In genomic region chr17:35980363-35980754, GRCm38 (mm10) we compare ENCODE assay signal across 8 mouse cellular contexts. TPM values are rescaled to one million over a fixed set of nuclear protein-coding genes. Genes with fewer than 3 reads are reported as not detected.
DNase-seq lines count a peak whose midpoint lies in the region; ATAC-seq and TF ChIP-seq lines count a peak whose summit lies in the region.

No protein-coding gene starts in this region.

- peak overlapping the region; percentile 98 for H3K27ac ChIP-seq in embryonic facial prominence, embryonic 15.5 days (replicated peaks)
- H3K27ac ChIP-seq in heart, embryonic 11.5 days (ENCODE audit: low read depth, low read length) = peak overlapping the region; percentile 96
- peak overlapping the region; percentile 97 for H3K27ac ChIP-seq in kidney, embryonic 14.5 days (ENCODE audit: low read depth, low read length)
- peak overlapping the region; percentile 88 for H3K27ac ChIP-seq in liver, embryonic 11.5 days (ENCODE audit: low read depth, low read length)
- peak overlapping the region; percentile 98 for H3K27ac ChIP-seq in midbrain, postnatal 0 days (ENCODE audit: low read depth, low read length)

- no peak for TF ChIP-seq CTCF in midbrain, postnatal 0 days (IDR thresholded peaks at IDR 0.05)

- DNase-seq in 3134 (ENCODE audit: extremely low read depth, insufficient read length, low spot score) = peak; percentile 69
- peak; percentile 74 for DNase-seq in adrenal gland, postnatal 10 days
- DNase-seq in liver, embryonic 11.5 days (ENCODE audit: low spot score) = peak; percentile 66
- peak; percentile 57 for DNase-seq in midbrain, postnatal 0 days (ENCODE audit: low spot score)

- peak overlapping the region; percentile 74 for H3K9ac ChIP-seq in embryonic facial prominence, embryonic 15.5 days
- H3K9ac ChIP-seq in heart, embryonic 11.5 days (ENCODE audit: low read depth, low read length) = peak overlapping the region; percentile 89
- H3K9ac ChIP-seq in kidney, embryonic 14.5 days (ENCODE audit: low read depth, low read length) = peak overlapping the region; percentile 81
- H3K9ac ChIP-seq in liver, embryonic 11.5 days (ENCODE audit: low read depth, low read length) = peak overlapping the region; percentile 76
- H3K9ac ChIP-seq in midbrain, postnatal 0 days (replicated peaks; ENCODE audit: low read length, poor library complexity, severe bottlenecking) = peak overlapping the region; percentile 88

- H3K36me3 ChIP-seq in embryonic facial prominence, embryonic 15.5 days = peaks cover 39% of the 10 kb centered on the region
- peaks cover 9% of the 10 kb centered on the region; the same call in 1 of the 2 replicates for H3K36me3 ChIP-seq in heart, embryonic 11.5 days (ENCODE audit: control insufficient read depth, insufficient read depth, low read length)
- H3K36me3 ChIP-seq in kidney, embryonic 14.5 days (ENCODE audit: control insufficient read depth, insufficient read depth, low read length) = peaks cover 45% of the 10 kb centered on the region
- peaks cover 22% of the 10 kb centered on the region; the same call in 1 of the 2 replicates for H3K36me3 ChIP-seq in liver, embryonic 11.5 days (ENCODE audit: control insufficient read depth, insufficient read depth, low read length)
- peaks cover 21% of the 10 kb centered on the region for H3K36me3 ChIP-seq in midbrain, postnatal 0 days (ENCODE audit: insufficient read depth, low read length)

- H3K27me3 ChIP-seq in embryonic facial prominence, embryonic 15.5 days = no peaks in the 10 kb centered on the region
- H3K27me3 ChIP-seq in heart, embryonic 11.5 days (ENCODE audit: control insufficient read depth, insufficient read depth, low read length) = no peaks in the 10 kb centered on the region
- no peaks in the 10 kb centered on the region for H3K27me3 ChIP-seq in kidney, embryonic 14.5 days (ENCODE audit: control insufficient read depth, insufficient read depth, low read length)
- no peaks in the 10 kb centered on the region for H3K27me3 ChIP-seq in liver, embryonic 11.5 days (replicated peaks; ENCODE audit: control insufficient read depth, insufficient read depth, low read length)
- H3K27me3 ChIP-seq in midbrain, postnatal 0 days (ENCODE audit: insufficient read depth, low read length) = no peaks in the 10 kb centered on the region

- peak overlapping the region; percentile 96 for H3K4me3 ChIP-seq in embryonic facial prominence, embryonic 15.5 days (replicated peaks)
- peak overlapping the region; percentile 90 for H3K4me3 ChIP-seq in heart, embryonic 11.5 days (ENCODE audit: low read depth, low read length)
- H3K4me3 ChIP-seq in kidney, embryonic 14.5 days (ENCODE audit: low read length) = peak overlapping the region; percentile 95
- H3K4me3 ChIP-seq in liver, embryonic 11.5 days (ENCODE audit: low read depth, low read length) = peak overlapping the region; percentile 77
- H3K4me3 ChIP-seq in midbrain, postnatal 0 days (ENCODE audit: low read depth, low read length) = peak overlapping the region; percentile 89

- H3K9me3 ChIP-seq in embryonic facial prominence, embryonic 15.5 days (replicated peaks) = no peaks in the 10 kb centered on the region
- no peaks in the 10 kb centered on the region for H3K9me3 ChIP-seq in heart, embryonic 11.5 days (replicated peaks; ENCODE audit: control insufficient read depth, low read length)
- no peaks in the 10 kb centered on the region for H3K9me3 ChIP-seq in kidney, embryonic 14.5 days (ENCODE audit: control insufficient read depth, low read length)
- no peaks in the 10 kb centered on the region for H3K9me3 ChIP-seq in liver, embryonic 11.5 days (ENCODE audit: control insufficient read depth, low read length)
- H3K9me3 ChIP-seq in midbrain, postnatal 0 days (ENCODE audit: low read length) = no peaks in the 10 kb centered on the region

- 0 out of 2 replicates have a peak, but pooled peaks have one; percentile 6 for ATAC-seq in embryonic facial prominence, embryonic 15.5 days (ENCODE audit: insufficient number of reproducible peaks, low FRiP score, low TSS enrichment, low read depth)
- ATAC-seq in heart, embryonic 11.5 days (replicated peaks; ENCODE audit: insufficient number of reproducible peaks, low FRiP score, low TSS enrichment) = peak; percentile 14
- peak; percentile 58 for ATAC-seq in kidney, embryonic 14.5 days (ENCODE audit: low FRiP score, low TSS enrichment)
- peak; percentile 9 for ATAC-seq in liver, embryonic 11.5 days (replicated peaks; ENCODE audit: low FRiP score)
- ATAC-seq in midbrain, postnatal 0 days (ENCODE audit: low FRiP score) = peak; percentile 38
- no peak for ATAC-seq in monocyte, adult 5-6 weeks (replicated peaks; ENCODE audit: insufficient number of reproducible peaks, low FRiP score, low TSS enrichment, poor library complexity, severe bottlenecking)

- peak overlapping the region; percentile 77 for H3K4me2 ChIP-seq in embryonic facial prominence, embryonic 15.5 days (replicated peaks)
- peak overlapping the region; percentile 94 for H3K4me2 ChIP-seq in heart, embryonic 11.5 days
- H3K4me2 ChIP-seq in kidney, embryonic 14.5 days (replicated peaks; ENCODE audit: low read depth, low read length) = peak overlapping the region; percentile 77
- peak overlapping the region; percentile 93 for H3K4me2 ChIP-seq in liver, embryonic 11.5 days
- H3K4me2 ChIP-seq in midbrain, postnatal 0 days (ENCODE audit: low read depth, low read length, poor library complexity, severe bottlenecking) = peak overlapping the region; percentile 67

- WGBS in embryonic facial prominence, embryonic 15.5 days = under 1% methylated on average over 29 of the region's 29 CpGs
- WGBS in heart, embryonic 11.5 days (ENCODE audit: insufficient replicate concordance) = under 1% methylated on average over 29 of the region's 29 CpGs
- under 1% methylated on average over 29 of the region's 29 CpGs for WGBS in kidney, embryonic 14.5 days
- WGBS in liver, embryonic 11.5 days = under 1% methylated on average over 29 of the region's 29 CpGs
- 1% methylated on average over 25 of the region's 29 CpGs for WGBS in midbrain, postnatal 0 days

- peaks cover 17% of the 10 kb centered on the region for H3K4me1 ChIP-seq in embryonic facial prominence, embryonic 15.5 days
- H3K4me1 ChIP-seq in heart, embryonic 11.5 days (ENCODE audit: control insufficient read depth, insufficient read depth, low read length) = peaks cover 13% of the 10 kb centered on the region
- H3K4me1 ChIP-seq in kidney, embryonic 14.5 days (ENCODE audit: control insufficient read depth, insufficient read depth, low read length) = peaks cover 16% of the 10 kb centered on the region
- H3K4me1 ChIP-seq in liver, embryonic 11.5 days (replicated peaks; ENCODE audit: control insufficient read depth, insufficient read depth, low read length) = peaks cover 11% of the 10 kb centered on the region
- peaks cover 14% of the 10 kb centered on the region for H3K4me1 ChIP-seq in midbrain, postnatal 0 days (ENCODE audit: insufficient read depth, low read length)

RNA-seq across cellular contexts. Expression of gene Prr3, which starts 0.3 kb away (rescaled TPM):
- total RNA-seq in adrenal gland, postnatal 10 days (2021) = 10 to 100 TPM; 16.7 to 28.8 TPM
- polyA plus RNA-seq in embryonic facial prominence, embryonic 15.5 days (2015; fragmentation: Nextera tagmentation; extraction: Ambion mirVana) = 37.8 and 41.4 TPM in 2 replicates
- 17.4 TPM in 2 replicates for polyA plus RNA-seq in heart, embryonic 11.5 days (2014; fragmentation: Nextera tagmentation; extraction: Ambion mirVana)
- 34.5 and 40.1 TPM in 2 replicates for polyA plus RNA-seq in kidney, embryonic 14.5 days (2014; fragmentation: Nextera tagmentation; extraction: Ambion mirVana)
- 22.0 and 22.8 TPM in 2 replicates for polyA plus RNA-seq in liver, embryonic 11.5 days (2014; fragmentation: Nextera tagmentation; extraction: Ambion mirVana)
- total RNA-seq in midbrain, postnatal 0 days (2014; rRNA removed) = 43.9 and 57.8 TPM in 2 replicates
- polyA plus RNA-seq in midbrain, postnatal 0 days (2015; fragmentation: Nextera tagmentation; extraction: Ambion mirVana) = 97.0 and 100 TPM in 2 replicates
- 14.8 to 25.6 TPM (median 22.1 TPM) in 3 replicates for total RNA-seq in monocyte, adult 5-6 weeks (2017)

RNA-seq across cellular contexts. Expression of gene Gnl1, which starts 0.7 kb away (rescaled TPM):
- 10 to 100 TPM; 41.5 to 42.9 TPM for total RNA-seq in adrenal gland, postnatal 10 days (2021)
- 59.7 and 61.5 TPM in 2 replicates for polyA plus RNA-seq in embryonic facial prominence, embryonic 15.5 days (2015; fragmentation: Nextera tagmentation; extraction: Ambion mirVana)
- polyA plus RNA-seq in heart, embryonic 11.5 days (2014; fragmentation: Nextera tagmentation; extraction: Ambion mirVana) = 26.1 and 29.1 TPM in 2 replicates
- polyA plus RNA-seq in kidney, embryonic 14.5 days (2014; fragmentation: Nextera tagmentation; extraction: Ambion mirVana) = 35.0 and 44.5 TPM in 2 replicates
- 33.7 and 35.6 TPM in 2 replicates for polyA plus RNA-seq in liver, embryonic 11.5 days (2014; fragmentation: Nextera tagmentation; extraction: Ambion mirVana)
- total RNA-seq in midbrain, postnatal 0 days (2014; rRNA removed) = 94.9 and 117 TPM in 2 replicates
- polyA plus RNA-seq in midbrain, postnatal 0 days (2015; fragmentation: Nextera tagmentation; extraction: Ambion mirVana) = 80.8 and 82.8 TPM in 2 replicates
- 23.0 to 44.8 TPM (median 31.8 TPM) in 3 replicates for total RNA-seq in monocyte, adult 5-6 weeks (2017)

RNA-seq across cellular contexts. Expression of gene Abcf1, which starts 10.8 kb away (rescaled TPM):
- total RNA-seq in adrenal gland, postnatal 10 days (2021) = 10 to 100 TPM; 72.7 to 78.3 TPM
- 89.0 and 92.2 TPM in 2 replicates for polyA plus RNA-seq in embryonic facial prominence, embryonic 15.5 days (2015; fragmentation: Nextera tagmentation; extraction: Ambion mirVana)
- 74.2 and 91.7 TPM in 2 replicates for polyA plus RNA-seq in heart, embryonic 11.5 days (2014; fragmentation: Nextera tagmentation; extraction: Ambion mirVana)
- polyA plus RNA-seq in kidney, embryonic 14.5 days (2014; fragmentation: Nextera tagmentation; extraction: Ambion mirVana) = 74.6 and 97.8 TPM in 2 replicates
- polyA plus RNA-seq in liver, embryonic 11.5 days (2014; fragmentation: Nextera tagmentation; extraction: Ambion mirVana) = 132 and 134 TPM in 2 replicates
- total RNA-seq in midbrain, postnatal 0 days (2014; rRNA removed) = 61.8 and 67.0 TPM in 2 replicates
- polyA plus RNA-seq in midbrain, postnatal 0 days (2015; fragmentation: Nextera tagmentation; extraction: Ambion mirVana) = 89.0 and 100 TPM in 2 replicates
- 177 to 254 TPM (median 221 TPM) in 3 replicates for total RNA-seq in monocyte, adult 5-6 weeks (2017)

RNA-seq across cellular contexts. Expression of gene H2-T24, which starts 40.0 kb away (rescaled TPM):
- total RNA-seq in adrenal gland, postnatal 10 days (2021) = 1 to 10 TPM; 2.9 to 3.9 TPM
- polyA plus RNA-seq in embryonic facial prominence, embryonic 15.5 days (2015; fragmentation: Nextera tagmentation; extraction: Ambion mirVana) = 3.0 and 3.7 TPM in 2 replicates
- 2.9 and 3.1 TPM in 2 replicates for polyA plus RNA-seq in heart, embryonic 11.5 days (2014; fragmentation: Nextera tagmentation; extraction: Ambion mirVana)
- polyA plus RNA-seq in kidney, embryonic 14.5 days (2014; fragmentation: Nextera tagmentation; extraction: Ambion mirVana) = 2.5 and 4.0 TPM in 2 replicates
- 3.1 and 3.5 TPM in 2 replicates for polyA plus RNA-seq in liver, embryonic 11.5 days (2014; fragmentation: Nextera tagmentation; extraction: Ambion mirVana)
- 0.16 and 1.7 TPM in 2 replicates for total RNA-seq in midbrain, postnatal 0 days (2014; rRNA removed)
- polyA plus RNA-seq in midbrain, postnatal 0 days (2015; fragmentation: Nextera tagmentation; extraction: Ambion mirVana) = 5.3 and 7.2 TPM in 2 replicates
- 59.4 to 98.9 TPM (median 63.8 TPM) in 3 replicates for total RNA-seq in monocyte, adult 5-6 weeks (2017)

RNA-seq across cellular contexts. Expression of gene H2-T23, which starts 52.3 kb away (rescaled TPM):
- 10 to 100 TPM; 55.7 to 82.7 TPM for total RNA-seq in adrenal gland, postnatal 10 days (2021)
- polyA plus RNA-seq in embryonic facial prominence, embryonic 15.5 days (2015; fragmentation: Nextera tagmentation; extraction: Ambion mirVana) = 24.9 and 26.4 TPM in 2 replicates
- polyA plus RNA-seq in heart, embryonic 11.5 days (2014; fragmentation: Nextera tagmentation; extraction: Ambion mirVana) = 2.0 and 3.1 TPM in 2 replicates
- polyA plus RNA-seq in kidney, embryonic 14.5 days (2014; fragmentation: Nextera tagmentation; extraction: Ambion mirVana) = 3.0 and 3.7 TPM in 2 replicates
- polyA plus RNA-seq in liver, embryonic 11.5 days (2014; fragmentation: Nextera tagmentation; extraction: Ambion mirVana) = 15.9 and 16.1 TPM in 2 replicates
- total RNA-seq in midbrain, postnatal 0 days (2014; rRNA removed) = 6.1 and 9.2 TPM in 2 replicates
- polyA plus RNA-seq in midbrain, postnatal 0 days (2015; fragmentation: Nextera tagmentation; extraction: Ambion mirVana) = 6.4 and 7.3 TPM in 2 replicates
- 372 to 405 TPM (median 385 TPM) in 3 replicates for total RNA-seq in monocyte, adult 5-6 weeks (2017)
